Comparison of ENCODE assay signal across 35 mouse cellular contexts in the genomic region with DNA sequence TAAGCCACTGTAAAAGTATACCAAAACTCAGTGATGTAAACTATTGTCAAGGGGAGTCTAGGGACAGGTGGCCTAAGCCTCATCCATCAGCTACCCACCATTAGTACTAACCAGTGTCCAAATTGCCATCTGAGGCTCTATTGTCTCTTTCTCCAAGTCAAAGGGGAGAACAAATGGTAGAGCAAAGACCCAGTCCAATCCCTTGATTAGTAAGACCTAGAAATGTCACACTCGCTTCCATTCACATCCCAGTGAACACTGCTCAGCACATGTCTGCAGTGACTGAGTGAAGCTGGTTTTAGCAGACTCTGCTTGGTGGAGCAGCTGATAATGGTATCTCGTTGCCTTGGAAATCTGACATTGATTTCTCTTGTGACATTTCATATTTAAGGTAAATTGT.
"Had no signal": no experiment of that assay in that cellular context is flagged by ENCODE, and none has a peak within 500 bp of the region (broad histone marks: within the 10 kb centered on the region; RNA-seq: fewer than 3 reads in every experiment).

No protein-coding gene starts in this region.

- H3K27me3 ChIP-seq: heart, embryonic 12.5 days; heart, embryonic 13.5 days; heart, embryonic 15.5 days; hindbrain, embryonic 12.5 days; hindbrain, embryonic 13.5 days; hindbrain, embryonic 15.5 days; intestine, embryonic 15.5 days; kidney, embryonic 15.5 days had no signal

- H3K9me3 ChIP-seq: heart, embryonic 10.5 days; heart, embryonic 12.5 days; heart, embryonic 13.5 days; heart, embryonic 15.5 days; hindbrain, embryonic 10.5 days; hindbrain, embryonic 12.5 days; hindbrain, embryonic 13.5 days; hindbrain, embryonic 15.5 days; intestine, embryonic 15.5 days; kidney, embryonic 15.5 days had no signal

- H3K27ac ChIP-seq: heart, embryonic 10.5 days; heart, embryonic 13.5 days; heart, embryonic 15.5 days; hindbrain, embryonic 10.5 days; hindbrain, embryonic 12.5 days; hindbrain, embryonic 13.5 days; hindbrain, embryonic 15.5 days; hindbrain, postnatal 0 days; intestine, embryonic 15.5 days; kidney, embryonic 15.5 days; kidney, postnatal 0 days; layer of hippocampus, adult 2 months; left cerebral cortex, adult 2 months had no signal

- DNase-seq: heart, postnatal 10 days; heart, postnatal 14 days; heart, postnatal 36 days; heart, postnatal 4 days; kidney, adult 11 months; kidney, adult 18-20 months; kidney, adult 2 months; kidney, adult 8-10 months; kidney, adult 9 months; kidney, postnatal 10 days; kidney, postnatal 14 days; kidney, postnatal 25 days; kidney, postnatal 36 days; kidney, postnatal 4 days; layer of hippocampus, adult 9-11 months; layer of hippocampus, postnatal 36 days had no signal

- H3K4me2 ChIP-seq: heart, embryonic 11.5 days; heart, embryonic 12.5 days; heart, embryonic 13.5 days; heart, embryonic 15.5 days; hindbrain, embryonic 12.5 days; hindbrain, embryonic 13.5 days; hindbrain, embryonic 15.5 days; intestine, embryonic 15.5 days; kidney, embryonic 15.5 days had no signal

- H3K9ac ChIP-seq: heart, embryonic 12.5 days; heart, embryonic 13.5 days; heart, embryonic 15.5 days; hindbrain, embryonic 12.5 days; hindbrain, embryonic 13.5 days; hindbrain, embryonic 15.5 days; intestine, embryonic 15.5 days; kidney, embryonic 15.5 days had no signal

- H3K4me3 ChIP-seq: heart, embryonic 10.5 days; heart, embryonic 12.5 days; heart, embryonic 13.5 days; heart, embryonic 15.5 days; hindbrain, embryonic 10.5 days; hindbrain, embryonic 12.5 days; hindbrain, embryonic 13.5 days; hindbrain, embryonic 15.5 days; intestine, embryonic 15.5 days; kidney, embryonic 15.5 days; layer of hippocampus, adult 2 months; left cerebral cortex, adult 2 months had no signal

- H3K4me1 ChIP-seq: heart, embryonic 10.5 days; heart, embryonic 12.5 days; heart, embryonic 13.5 days; heart, embryonic 15.5 days; hindbrain, embryonic 10.5 days; hindbrain, embryonic 12.5 days; hindbrain, embryonic 13.5 days; hindbrain, embryonic 15.5 days; intestine, embryonic 15.5 days; kidney, embryonic 15.5 days had no signal

- ATAC-seq: hindbrain, embryonic 16.5 days; hindbrain, postnatal 0 days; inflammation-experienced regulatory T-cells, adult 6 months; intestine, embryonic 15.5 days; intestine, embryonic 16.5 days; intestine, postnatal 0 days had no signal

- H3K36me3 ChIP-seq: heart, embryonic 10.5 days; heart, embryonic 12.5 days; heart, embryonic 13.5 days; heart, embryonic 15.5 days; hindbrain, embryonic 10.5 days; hindbrain, embryonic 12.5 days; hindbrain, embryonic 13.5 days; hindbrain, embryonic 15.5 days; intestine, embryonic 15.5 days; kidney, embryonic 15.5 days had no signal
